Mouse (Mus musculus): Measurements from ENCODE around the gene Foxi3.
A peak's percentile ranks its signal among the peaks of the same experiment; 100 is the strongest.

Foxi3 gene

DNA sequence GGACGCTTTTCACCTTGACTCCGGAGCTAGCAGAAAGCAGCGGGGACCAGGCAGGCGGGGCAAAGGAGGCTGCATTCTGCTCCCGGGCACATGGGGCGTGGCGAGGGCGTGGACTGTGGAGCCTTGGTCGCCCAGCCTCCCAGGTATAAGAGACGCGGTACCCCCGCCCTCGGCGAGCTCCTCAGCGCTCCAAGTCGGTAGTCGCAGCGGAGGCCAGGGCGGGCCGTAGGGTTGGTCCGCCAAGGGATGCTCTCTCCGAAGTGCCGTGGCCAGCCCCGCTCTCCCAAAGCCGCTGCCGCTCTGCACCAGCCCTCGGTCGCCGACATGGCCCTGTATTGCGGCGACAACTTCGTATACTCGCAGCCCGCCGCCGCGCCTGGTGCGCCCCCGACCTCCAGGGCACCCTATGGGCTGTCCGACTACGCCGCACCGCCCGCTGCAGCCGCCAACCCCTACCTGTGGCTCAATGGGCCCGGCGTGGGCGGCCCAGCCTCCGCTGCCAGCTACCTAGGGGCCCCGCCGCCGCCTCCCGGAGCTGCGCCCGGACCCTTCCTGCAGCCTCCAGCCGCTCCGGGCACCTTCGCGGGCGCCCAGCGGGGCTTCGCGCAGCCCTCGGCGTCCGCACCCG is at the start of gene Foxi3:
Foxi3 (plus strand) TSS at position 247 of the 628 bp plus-strand sequence.
- DNase-seq (ENCODE audit: low read depth, low spot score) = no peak

DNA sequence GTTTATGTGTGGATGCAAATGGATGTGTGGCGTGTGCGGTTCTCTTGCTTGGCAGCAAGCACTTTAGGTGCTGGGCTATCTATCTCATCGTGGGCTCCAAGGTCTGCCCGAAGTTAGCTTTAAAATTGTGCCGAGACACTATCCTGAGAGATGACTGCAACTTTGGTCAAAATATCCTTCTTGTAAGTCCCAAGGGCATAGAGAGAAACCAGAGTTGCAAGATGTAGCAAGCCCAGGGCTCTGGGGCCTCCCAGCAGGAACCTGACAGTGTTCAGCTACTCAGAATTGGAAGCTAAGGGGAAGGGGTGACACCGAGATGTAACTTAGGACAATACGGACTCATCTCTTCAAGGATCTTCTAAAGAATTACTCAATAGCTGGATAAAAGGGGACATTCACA is 46.8 kb upstream of the Foxi3 start:
- no peak for DNase-seq (ENCODE audit: low read depth, low spot score)

DNA sequence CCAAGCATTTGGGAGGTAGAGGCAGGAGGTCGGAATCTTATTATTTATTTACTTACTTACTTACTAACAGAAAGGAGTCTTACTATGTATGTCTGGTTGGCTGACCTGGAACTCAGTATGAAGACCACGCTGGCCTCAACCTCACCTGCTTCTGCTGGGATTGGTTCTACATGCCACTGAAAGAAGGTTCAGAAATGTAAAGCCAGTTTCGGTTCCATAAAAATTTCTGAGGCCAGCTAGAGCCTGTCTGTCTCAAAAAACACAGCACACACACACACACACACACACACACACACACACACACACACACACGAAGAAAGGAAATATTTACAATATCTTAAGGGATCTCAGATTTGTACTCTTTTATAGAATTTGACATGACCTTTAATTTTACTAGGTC is 46.0 kb upstream of the Foxi3 start:
- no peak for DNase-seq (ENCODE audit: low read depth, low spot score)

DNA sequence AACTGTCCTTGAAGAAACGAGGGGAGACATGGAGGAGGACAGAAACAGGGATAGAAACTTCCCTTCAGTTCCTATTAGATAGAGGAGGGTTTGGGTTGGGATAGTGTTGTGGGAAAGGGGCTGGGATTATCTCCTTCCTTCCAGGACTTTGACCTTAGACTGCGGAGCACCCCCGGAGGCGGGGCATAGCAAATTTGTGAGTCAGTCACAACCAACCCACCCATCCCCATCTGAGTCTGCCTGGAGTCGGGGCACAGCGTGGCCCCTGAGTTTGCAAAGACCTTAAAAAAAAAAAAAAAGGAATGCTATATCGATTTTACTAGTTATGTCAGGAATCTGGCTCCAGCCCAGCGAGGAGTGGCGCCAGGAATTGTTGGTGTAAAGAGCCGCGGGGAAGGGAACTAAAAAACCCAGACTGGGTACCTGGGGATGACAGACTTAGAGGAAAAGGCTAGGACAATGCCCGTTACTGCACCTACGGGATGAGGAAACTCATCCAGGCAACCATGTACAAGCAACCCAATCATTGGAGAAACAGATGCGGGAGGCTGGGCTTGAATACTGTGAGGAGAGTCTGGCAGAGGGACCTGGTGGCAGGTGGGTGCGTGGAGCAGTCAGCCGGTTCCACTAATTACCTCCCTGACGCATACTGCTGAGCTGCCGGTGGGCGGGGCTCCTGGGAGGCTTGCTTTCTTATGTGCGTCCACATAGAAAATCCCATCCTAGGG is 44.5 kb upstream of the Foxi3 start:
- peak; percentile 74 for DNase-seq (ENCODE audit: low read depth, low spot score)

DNA sequence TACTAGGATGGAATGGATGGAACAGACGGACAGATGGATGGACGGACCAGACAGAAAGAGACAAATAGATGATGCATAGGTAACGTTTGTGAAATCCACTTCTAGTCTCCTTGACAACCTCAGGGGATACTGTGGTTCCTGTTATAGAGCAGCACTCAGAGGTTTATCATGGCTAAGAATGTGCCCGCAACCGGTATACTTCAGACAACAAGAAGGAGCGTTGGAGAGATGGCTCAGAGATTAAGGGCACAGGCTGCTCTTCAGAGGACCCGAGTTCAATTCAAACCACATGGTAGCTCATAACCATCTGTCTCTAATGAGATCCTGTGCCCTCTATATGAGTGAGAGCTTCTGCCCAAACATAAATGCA is 44.0 kb upstream of the Foxi3 start:
- DNase-seq (ENCODE audit: low read depth, low spot score) = no peak

DNA sequence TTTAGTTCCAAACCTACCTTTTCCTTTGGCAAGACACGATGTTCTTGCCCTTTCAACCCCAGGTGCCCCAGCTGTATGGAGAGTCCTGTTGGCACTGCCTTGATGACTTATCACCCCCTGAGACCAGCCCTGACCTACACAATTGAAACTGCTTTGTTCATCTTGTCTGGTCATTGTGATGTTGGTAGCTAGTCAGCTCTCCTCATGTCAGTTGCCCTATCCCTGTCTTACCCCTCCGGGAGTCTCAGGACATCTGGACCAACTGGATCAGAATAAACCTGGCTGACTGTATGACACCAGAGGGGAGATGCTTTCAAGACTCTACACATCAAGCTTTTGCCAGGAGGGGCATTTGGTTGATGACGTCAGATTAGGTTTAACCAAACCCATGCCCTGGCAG is 37.5 kb upstream of the Foxi3 start, which contains the start of gene Tex37:
Tex37 (minus strand) TSS at position 101 of the 400 bp plus-strand sequence.
- DNase-seq (ENCODE audit: low read depth, low spot score) = no peak

DNA sequence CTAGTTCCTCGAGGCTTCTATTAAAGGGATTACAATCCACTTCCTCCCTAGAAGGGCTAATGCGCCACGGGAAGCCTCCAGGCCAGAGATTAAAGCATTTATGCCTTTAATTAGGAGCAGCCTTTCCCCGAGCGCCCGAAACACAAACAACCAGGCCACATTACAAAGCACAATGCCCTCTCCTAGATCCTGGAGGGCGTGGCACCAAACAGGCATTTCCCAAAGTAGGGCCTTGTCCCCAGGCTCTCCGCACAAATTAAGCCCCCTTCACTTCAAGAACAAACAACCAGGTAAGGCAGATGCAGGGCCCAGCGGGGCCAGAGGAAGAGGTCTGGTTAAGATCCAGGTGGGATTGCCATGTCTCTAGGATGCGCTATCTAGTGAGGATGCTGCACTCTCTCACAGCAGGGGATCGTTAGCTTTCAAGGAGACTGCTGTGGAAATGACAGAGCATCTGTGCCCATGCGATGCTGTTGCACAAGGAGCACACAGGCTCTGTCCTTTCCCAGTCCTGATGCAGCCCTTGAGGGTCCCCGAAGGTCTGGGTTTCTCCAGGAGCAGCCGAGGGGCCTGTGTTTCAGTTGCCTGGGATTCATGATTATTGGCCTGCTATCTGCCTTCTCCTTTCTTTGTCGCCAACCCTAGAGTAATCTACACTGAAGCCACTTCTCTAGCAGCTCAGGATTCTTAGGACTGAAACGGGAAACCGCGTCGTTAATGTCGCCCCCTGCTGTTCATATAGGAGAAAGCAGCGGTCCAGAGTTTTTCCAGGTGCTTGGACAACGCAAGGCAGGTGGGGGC is 34.9 kb upstream of the Foxi3 start:
- peak; percentile 70 for DNase-seq (ENCODE audit: low read depth, low spot score)

DNA sequence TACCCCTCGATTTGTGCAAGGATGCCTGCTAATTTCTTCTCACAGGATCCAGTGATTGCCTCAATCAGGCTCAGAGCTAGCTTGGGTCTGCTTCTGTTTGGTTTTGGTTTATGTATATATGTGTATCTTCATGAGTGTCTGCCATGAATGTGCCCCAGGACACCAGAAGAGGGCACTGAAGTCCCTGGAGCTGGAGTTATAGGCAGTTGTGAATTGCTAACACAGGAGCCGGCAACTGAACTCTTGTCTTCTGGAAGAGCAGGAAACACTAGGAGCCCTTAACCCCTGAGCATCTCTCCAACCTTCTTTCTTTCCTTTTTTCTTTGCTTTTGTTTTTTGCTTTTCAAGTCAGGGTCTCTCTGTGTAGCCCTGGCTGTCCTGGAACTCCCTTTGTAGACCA is 24.5 kb upstream of the Foxi3 start:
- DNase-seq (ENCODE audit: low read depth, low spot score) = no peak

DNA sequence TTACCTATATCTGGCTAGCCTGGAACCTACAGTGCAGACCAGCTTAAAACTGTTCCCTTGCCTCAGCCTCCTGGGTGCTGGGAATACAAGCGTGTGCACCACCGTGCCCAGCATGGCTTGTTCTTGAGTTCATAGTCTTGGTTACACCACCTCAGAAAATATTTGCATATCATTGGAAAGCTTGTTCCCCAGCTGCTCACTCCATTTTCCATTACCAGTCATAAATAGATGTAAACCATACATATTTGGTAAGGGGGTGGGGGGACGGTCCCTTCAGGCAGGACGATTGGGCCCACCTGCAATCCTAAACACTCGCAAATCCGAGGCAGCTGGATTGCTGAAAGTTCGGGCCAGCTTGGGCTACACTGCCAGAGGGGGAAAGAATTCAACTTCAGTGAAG is 3.1 kb upstream of the Foxi3 start:
- DNase-seq (ENCODE audit: low read depth, low spot score) = no peak

DNA sequence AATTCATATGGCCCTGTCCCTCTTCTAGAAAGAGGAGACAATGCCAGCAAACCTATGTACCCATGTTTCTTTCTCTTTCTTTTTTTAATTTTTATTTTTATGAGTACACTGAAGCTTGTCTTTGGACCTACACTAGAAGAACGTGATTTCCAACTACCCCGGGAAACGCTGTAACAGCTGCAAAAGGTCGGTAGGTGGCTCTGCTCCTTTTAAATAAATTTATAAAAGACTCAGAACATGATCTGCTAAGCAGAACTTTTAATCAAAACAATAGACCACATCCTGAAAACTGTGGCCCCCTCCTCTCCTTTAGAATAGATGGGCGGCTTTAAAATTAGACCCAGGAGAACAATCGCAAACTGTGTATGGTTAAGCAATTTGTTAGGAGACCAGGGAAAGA is 2.3 kb upstream of the Foxi3 start:
- peak; percentile 45 for DNase-seq (ENCODE audit: low read depth, low spot score)

DNA sequence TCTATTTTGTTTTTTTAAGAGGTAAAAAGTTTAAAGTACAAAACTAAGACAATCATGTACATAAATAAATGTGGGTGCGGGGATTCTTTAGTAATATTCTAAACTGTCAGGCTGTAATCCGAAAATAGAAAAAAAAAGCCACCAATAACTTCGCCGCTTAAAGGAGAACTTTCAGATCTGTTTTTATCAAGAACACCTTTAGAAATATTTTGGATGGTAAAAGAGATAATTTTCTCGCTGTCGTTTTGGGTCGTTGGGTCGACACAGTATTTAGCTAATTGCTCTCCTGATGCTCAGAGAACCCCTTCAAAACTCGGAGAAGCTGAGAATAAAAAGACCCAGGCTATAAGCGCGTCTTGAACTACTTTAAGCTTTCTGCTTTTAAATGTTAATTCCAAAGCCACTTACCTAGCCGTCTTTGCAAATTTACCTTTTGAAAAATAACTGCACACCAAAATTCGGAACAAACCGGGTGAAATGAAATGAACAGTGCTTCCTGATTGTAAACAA is 985 bp upstream of the Foxi3 start:
- no peak for DNase-seq (ENCODE audit: low read depth, low spot score)

DNA sequence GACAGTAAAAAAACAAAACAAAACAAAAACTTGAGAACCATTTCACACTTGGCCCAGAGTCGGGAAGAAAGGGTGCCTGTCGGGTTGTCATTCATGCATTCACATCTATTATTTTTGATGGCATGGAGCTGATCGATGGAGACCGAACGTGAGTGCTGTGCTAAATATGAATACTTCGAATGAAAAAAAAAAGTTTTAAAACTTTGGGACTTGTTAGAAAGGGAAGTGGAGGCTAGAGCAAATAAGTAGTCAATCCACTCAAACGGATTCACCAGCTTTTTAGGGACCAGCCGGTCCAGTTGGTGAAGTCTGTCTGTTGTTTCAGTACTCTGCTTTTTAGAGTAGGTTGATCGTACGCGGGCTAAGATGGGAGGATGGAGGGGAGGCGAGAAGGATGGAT is 490 bp upstream of the Foxi3 start:
- DNase-seq (ENCODE audit: low read depth, low spot score) = no peak

DNA sequence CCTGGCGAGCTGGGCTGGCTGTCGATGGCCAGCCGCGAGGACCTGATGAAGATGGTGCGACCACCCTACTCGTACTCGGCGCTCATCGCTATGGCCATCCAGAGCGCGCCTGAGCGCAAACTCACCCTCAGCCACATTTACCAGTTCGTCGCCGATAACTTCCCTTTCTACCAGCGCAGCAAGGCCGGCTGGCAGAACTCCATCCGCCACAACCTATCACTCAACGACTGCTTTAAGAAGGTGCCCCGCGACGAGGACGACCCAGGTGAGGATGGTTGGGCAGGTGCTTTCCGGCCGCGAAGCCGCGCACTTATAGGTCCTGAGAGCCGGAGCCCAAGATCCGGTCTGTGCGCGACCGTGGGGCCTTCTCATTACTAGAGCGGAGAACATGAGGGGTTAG is 605 bp downstream of the Foxi3 start:
- no peak for DNase-seq (ENCODE audit: low read depth, low spot score)

DNA sequence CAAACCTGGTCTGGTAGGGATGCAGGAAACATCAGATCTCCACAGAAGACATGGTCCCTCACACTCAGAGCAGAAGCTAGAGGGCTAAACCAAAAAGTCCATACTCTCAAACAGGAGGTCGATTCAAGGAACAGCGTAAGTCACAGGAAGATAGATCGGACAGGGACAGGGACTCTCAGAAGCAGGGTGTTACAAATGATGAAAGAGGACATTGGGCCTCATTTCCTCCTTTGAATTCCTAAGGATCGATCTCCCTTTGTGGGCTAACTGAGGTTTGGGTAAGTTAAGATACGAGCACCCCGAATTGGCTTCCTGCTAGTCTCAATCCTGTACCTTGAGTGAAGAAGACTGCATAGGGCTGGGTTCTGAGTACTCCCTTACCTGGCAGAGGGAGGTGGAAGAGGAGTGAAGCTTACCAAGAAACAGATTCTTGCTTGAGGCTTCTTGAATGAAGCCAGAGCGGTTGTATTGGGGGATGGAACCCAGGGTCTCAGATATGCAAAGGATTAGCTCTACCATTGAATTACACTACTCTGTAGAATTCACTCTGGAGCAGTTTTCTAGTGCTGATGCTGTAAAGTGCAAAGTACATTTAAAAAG is 1.1 kb downstream of the Foxi3 start:
- DNase-seq (ENCODE audit: low read depth, low spot score) = no peak

DNA sequence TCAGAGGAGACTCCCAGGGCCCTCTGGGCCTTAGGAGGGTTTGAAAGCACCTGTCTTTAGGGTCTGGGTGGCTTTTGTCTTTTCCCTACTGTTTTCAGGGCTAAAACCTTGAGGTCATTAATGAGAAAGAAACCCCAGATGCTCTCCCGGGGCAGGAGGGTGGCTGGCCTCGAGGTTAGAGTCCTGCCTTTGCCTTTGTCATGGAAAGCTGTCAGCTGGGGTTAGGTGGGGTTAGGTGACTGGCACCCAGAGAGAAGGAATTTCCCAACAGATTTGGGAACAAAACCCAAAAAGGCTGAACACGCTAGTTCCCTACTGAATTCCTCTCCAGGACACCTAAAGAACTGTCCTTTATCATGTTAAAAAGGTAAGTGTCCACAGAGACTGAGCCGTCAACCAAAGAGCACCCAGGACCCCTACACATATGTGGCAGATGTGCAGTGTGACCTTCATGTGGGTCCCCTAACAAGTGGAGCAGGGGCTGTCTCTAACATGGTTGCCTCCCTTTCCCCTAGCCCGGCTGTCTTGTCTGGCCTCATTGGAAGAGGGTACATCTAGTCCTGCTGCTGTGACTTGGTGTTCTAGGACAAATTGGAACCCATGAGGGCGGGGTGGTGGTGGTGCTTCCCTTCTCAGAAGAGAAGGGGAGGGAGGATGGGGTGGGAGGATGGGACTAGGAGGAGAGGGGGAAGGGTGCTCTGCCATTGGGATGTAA is 7.9 kb downstream of the Foxi3 start:
- no peak for DNase-seq (ENCODE audit: low read depth, low spot score)

DNA sequence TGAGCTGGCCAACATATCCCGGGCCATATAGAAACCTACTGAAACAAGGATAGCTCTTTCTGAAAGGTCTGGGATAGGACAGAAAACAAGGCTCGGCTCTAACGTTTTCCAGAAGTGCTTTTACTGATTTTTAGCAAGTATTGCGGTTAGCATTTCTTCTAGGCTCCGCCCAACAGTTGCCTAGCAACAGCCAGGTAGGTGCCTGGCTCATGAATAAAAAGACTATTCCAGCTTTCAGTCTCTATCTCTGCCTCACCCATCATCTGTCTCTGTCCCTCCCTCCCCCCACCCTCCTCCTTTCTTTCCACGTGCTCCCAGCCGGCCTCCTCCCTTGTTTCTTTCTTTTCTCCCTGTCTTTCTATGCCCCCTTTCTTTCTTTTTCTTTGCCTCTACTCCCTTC is 9.4 kb downstream of the Foxi3 start:
- DNase-seq (ENCODE audit: low read depth, low spot score) = no peak

DNA sequence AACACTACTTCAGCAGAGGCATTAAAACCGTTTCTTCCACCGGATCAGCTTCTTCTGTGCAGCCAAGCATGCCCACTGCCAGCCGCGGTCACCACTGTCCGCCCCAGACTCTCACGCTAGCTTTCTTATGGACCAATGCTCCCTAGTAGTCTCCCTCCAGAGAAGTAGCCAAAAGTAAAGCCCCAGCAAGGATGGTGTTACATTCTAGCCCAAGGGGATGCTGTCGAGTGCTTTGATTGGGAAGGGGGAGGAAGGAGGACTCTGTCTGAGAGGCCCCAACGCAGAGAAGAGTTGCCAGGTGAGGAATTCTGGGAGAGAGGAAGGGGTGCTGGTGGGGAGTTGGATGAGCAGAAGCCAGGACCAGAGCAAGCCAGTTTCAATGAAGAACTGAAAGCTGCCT is 11.1 kb downstream of the Foxi3 start:
- no peak for DNase-seq (ENCODE audit: low read depth, low spot score)

DNA sequence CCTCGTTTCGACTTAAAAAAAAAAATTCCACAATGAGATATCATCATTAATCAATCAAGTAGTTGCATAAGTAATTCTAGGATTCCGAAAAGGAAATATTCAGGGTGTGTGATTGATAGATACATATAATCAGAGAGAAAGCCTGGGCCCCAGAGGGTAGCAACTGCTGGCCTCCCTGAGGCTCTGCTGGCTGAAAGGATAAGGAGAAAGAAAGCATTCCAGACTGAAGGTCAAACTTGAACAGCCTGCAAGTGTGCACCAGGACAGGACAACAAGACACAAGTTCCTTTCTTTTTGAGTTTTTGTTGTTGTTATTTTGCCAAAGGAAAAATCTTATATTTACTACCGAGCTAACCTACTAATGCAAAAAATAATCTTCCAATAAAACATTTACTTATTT is 12.0 kb downstream of the Foxi3 start:
- no peak for DNase-seq (ENCODE audit: low read depth, low spot score)

DNA sequence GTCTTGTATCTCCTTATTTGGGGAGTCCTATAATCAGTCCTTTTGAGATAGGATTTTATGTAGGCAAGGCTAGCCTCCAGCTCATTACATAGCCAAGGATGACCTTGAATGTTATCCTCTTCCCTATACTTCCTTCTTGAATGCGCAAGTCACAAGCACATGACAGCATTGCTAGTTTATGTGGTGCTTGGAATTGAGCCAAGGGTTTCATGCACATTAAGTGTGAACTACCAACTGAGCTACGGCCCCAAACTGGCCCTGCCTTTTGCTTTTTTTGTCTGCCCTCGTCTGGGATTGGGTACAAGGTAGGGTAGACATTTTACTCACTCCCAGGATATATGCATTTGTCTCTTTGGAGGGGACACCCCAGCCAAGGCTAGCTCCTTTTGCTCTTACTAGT is 16.7 kb downstream of the Foxi3 start:
- DNase-seq (ENCODE audit: low read depth, low spot score) = no peak

DNA sequence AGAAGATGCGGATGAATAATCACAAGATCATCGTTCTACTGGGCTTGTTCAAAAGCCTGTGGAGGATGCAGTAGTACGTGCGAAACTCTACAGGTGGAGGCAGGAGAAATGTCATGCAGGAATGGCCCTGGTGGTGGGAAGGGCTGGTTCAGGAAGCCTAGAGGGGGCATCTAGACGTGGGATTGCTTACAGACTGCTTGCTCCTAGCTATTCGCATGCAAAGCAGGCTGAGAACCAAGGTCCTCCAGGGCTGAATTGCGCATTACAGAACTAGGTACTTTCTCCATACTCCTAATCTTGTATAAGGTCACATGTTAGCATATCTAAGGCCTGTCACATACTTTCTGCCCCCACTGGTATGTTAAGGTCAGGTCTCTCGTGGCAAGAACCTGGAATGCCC is 24.7 kb downstream of the Foxi3 start:
- DNase-seq (ENCODE audit: low read depth, low spot score) = no peak

DNA sequence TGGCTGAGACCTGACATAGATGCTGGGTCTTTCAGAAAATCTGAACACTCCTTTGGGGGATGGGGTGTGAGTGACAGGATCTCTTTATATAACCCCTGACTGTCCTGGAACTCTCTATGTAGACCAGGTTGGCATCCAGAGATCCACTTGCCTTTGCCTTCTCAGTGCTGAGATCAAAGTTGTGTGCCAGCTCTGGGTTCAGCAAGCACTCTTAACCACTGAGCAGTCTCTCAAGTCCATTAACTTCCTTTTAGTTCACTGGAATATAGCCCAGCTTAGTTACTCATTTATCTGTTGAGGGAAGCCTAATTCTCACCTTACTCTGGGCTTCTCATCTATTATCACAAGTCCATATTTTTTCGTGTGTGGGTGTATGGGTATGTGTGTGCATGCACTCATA is 26.1 kb downstream of the Foxi3 start:
- DNase-seq (ENCODE audit: low read depth, low spot score) = no peak

DNA sequence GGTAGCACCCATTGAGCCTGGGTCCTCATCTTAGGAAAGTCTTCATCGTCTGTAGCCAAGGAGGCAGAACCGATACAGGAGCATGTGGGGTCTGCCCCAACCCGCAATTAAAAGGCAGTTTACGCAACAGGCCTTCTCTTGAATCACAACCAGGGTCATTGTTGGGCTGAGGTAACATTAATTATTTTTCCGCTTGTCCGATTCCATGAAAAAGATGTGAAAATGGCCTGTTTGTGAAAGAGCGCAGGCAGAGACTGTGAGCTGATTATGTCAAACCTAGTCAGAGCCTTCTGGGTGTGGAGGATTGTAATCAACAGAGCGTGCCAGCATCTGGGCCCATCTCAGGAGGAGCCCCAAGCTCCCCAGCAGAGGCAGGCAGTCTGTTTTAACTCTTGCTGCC is 30.4 kb downstream of the Foxi3 start:
- DNase-seq (ENCODE audit: low read depth, low spot score) = no peak

Measured in brain, adult 2 months (tissue).